Mouse (Mus musculus) megakaryocyte-erythroid progenitor cell, adult 5-6 weeks (primary cell): ENCODE results near the gene Itpkc. TPM values are rescaled to one million over a fixed set of nuclear protein-coding genes. Genes with fewer than 3 reads are reported as not detected.
"Not testable (repeated sequence)": the region's sequence is repeated elsewhere in the genome, so short reads cannot be mapped to it uniquely, and the experiment has no call there.

ENCODE experiments used
- ATAC-seq: replicated peaks from 2 replicates; pipeline ENCODE4 v1.8.0; 2016; ENCODE audit warnings: mild to moderate bottlenecking, inconsistent platforms; ENCODE audit not compliant: severe bottlenecking, poor library complexity, low FRiP score, low TSS enrichment
- total RNA-seq, 2 experiments: library from RNA; stranded (forward) in 1 of 2; stranded (reverse) in 1 of 2; fragments of 200-1000, 215-1000 nt in 1 of 2; fragments of >200 nt in 1 of 2; fragmentation: Nextera tagmentation in 1 of 2; gene quantifications; 2 replicates each; pipeline ENCODE4 v1.2.3; 2014 to 2017

The Itpkc gene
- total RNA-seq (2014; fragmentation: Nextera tagmentation) (2.3 and 5.3 TPM in 2 replicates), total RNA-seq (2017) (3.3 and 5.9 TPM in 2 replicates)

- ATAC-seq = peak; percentile 82
Measured at GRCm38 (mm10) chr7:27228281-27228821, at the start of gene Itpkc. Itpkc (minus strand) TSS chr7:27228661.

GRCm38 (mm10) chr7:27277191-27277590 is 48.7 kb upstream of the Itpkc start:
- no peak for ATAC-seq

DNA sequence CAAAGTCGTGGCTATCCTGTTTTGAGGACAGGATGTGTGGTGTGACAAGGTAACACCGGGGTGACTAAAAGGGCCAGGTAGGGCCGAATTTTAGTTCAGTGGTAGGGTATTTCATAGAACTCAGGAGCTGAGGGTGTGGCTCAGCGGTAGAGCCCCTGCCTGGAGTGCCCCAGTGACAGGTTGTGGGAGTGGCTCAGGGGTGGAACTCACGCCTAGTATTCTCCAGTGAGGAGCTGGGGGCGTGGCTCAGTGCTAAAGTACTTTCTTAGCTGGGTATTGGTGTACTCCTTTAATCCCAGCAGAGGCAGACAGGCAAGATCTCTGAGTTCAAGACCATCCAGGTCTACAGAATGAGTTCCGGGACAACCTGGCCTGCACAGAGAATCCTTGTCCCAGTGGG is 47.6 kb upstream of the Itpkc start:
- peak; percentile 62 for ATAC-seq

DNA sequence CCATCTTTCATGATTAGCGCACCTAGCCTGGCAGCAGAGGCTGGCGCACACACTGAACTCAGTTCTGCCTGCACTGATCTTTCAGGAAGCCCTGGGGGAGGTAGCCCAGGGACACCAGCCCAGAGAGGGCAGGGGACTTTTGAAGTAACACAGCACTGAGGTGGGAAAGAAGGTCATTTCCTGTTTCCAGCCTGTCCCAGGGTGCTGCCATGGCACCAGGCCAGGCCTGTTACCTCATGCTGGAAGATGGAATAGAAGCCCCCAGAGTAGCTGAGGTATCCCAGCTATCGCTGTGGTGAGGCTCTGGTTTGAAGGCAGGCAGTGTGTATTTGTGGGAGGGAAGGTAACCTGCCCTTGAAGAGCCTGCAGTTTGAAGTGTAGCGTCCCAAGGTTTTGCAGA is 46.5 kb upstream of the Itpkc start:
- no peak for ATAC-seq

DNA sequence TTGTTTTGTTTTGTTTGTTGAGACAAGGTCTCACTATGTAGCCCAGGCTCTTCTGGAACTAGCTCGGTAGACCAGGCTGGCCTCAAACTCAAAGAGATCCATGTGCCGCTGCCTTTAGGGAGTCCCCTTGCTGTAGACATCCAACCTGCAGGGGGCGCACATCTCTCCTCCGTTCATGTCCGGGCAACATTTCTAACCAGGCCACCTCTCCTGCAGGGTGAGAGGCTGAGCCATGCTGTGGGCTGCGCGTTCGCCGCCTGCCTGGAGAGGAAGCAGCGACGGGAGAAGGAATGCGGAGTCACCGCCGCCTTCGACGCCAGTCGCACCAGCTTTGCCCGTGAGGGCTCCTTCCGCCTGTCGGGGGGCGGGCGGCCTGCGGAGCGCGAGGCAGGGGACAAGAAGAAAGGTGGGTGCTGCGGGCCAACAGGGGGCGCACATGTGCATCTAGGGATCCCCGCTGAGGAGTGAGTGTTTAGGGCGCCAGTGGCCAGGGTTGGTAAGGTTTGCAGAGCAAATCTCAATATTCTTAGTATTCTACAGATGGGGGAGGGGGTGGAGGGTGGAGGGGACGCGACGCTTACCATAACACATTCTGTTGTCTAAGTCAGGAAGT is 45.4 kb upstream of the Itpkc start:
- ATAC-seq = no peak

- no peak for ATAC-seq
Measured at GRCm38 (mm10) chr7:27271423-27271822, 43.0 kb upstream of the Itpkc start.

DNA sequence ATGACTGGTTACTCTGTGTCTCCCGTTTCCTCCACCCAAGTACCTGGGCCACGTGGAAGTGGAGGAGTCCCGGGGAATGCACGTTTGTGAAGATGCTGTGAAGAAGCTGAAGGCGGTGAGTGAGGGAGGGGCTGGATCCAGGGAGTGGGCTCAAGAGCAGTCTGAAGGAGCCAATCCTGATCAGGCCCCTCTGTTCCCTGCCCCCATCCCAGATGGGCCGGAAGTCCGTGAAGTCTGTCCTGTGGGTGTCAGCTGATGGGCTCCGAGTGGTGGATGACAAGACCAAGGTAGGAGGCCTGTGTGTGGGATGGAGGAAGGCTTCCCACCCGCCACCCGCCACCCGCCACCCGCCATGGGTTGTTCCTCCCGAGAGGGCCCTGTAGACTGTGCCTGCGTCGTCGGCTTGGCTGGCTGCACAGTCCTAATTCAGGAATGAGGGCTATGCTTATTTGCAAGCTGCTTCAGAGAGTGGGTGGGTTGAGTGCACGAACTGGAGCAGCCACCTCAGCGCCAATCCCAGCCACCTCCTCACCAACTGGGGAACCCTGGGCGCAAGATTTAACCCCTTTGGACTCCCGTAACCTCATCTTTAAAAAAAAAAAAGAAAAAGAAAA is 38.2 kb upstream of the Itpkc start:
- no peak for ATAC-seq

DNA sequence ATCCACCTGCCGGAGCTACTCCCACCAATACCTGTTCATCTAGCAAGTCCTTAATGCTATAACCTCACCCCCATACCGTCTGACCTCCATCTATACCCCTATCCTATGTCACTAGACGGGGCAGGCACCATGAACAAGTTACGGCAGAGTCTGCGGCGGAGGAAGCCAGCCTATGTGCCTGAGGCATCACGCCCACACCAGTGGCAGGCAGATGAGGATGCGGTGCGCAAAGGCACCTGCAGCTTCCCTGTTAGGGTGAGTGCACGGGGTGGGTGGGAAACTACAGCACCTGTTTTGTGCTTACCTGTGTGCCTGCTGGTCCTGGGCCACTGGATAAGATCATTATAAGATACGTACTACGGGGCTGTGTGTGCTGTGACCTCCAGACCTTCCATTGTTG is 36.3 kb upstream of the Itpkc start:
- no peak for ATAC-seq

GRCm38 (mm10) chr7:27261888-27262287 is 33.4 kb upstream of the Itpkc start:
- no peak for ATAC-seq

DNA sequence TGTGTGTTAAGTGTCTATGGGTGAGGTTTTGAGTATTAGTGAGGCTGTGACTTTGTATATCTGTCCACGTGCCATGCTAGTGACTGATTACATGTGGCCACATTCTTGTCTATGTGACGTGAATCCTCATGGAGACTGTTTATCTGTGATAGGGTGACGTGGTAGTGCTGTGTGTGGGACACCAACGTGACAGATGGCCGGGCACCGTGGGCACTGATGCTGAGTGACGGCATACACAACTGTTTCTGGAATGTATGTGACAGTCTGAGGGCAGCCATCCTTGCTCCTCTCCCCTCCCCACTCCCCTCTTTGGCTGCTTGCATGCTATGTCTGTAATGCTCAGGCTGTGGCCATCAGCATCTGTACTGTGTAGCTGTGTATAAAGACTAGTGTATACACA is 32.4 kb upstream of the Itpkc start:
- no peak for ATAC-seq

DNA sequence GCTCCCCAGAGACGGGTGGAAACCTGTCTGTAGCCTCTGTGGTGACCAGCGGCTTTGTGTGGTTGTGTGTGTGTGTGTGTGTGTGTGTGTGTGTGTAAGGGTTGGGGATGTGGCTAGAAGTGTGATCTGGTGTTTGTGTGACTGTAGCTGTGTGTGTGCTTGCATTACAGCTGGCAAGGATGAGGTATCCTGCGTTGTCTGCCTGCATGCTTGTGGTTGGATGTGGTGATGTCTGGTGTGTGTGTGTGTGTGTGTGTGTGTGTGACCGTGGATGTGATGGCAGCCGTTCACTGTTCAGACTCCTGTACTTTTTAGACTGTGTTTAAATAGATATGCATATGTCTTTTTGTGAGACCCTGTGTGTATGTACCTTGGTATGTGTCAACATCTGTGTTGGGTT is 31.3 kb upstream of the Itpkc start:
- ATAC-seq = no peak

DNA sequence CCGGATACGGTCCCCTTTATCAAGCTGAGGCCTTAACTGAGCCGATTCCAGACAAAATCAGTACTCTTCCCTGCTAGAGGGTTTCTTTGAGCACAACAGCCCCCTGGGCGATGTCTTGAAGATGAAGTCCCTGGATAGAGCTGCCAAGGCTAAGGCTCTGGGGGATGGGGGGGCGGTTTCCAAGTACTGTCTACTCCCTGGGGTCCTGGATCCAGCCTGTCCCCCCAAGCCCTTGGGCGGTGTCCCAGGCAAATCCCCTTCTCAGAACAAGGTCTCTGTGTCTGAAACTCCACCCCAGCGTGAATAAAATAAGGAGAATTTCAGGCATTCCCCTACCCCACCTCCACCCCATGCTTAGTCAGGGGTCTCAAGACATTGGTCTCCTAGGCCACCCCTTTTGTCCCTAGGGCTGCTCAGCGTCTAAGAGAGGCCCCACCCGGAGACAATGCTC is 30.8 kb upstream of the Itpkc start:
- ATAC-seq = no peak

GRCm38 (mm10) chr7:27258205-27258899 is 29.9 kb upstream of the Itpkc start, which contains the start of gene Numbl:
Numbl (plus strand) TSS chr7:27258433.
- peak; percentile 41 for ATAC-seq

GRCm38 (mm10) chr7:27257852-27258204 is 29.4 kb upstream of the Itpkc start:
- no peak for ATAC-seq

DNA sequence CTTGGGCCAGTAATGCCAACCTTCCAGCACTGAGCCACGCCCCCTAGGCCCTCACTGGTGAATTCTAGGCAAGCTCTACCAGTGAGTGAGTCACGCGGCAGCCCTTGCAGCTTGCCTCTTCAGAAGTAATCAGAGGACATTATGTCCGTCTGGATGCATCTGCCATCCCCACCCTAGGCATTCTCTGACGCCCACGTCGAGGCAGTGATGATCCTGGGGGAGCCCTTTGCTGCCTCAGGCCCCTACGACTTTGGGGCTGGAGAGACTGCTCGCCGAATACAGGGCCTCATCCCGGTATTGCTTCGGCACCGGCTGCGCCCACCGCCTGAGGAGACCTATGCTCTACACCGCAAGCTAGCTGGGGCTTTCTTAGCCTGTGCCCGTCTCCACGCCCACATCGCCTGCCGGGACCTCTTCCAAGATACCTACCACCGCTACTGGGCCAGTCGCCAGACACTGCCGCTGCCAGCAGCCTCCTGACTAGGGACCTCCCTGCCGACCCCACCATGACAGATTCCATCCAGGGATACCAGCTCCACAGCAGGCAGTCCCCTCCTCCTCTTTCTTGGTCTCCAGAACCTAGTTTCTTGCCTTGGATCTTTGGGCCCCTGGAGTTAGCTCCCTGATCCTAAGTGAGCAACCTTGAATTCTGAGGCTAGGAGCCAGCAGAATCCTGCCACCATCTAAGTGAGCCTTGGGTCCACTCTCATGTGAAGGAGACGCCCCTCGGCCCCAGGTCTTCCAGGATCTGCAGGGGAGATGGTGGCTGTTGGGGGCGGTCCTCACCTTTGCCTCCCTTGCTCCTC is 28.8 kb upstream of the Itpkc start:
- peak; percentile 68 for ATAC-seq

- no peak for ATAC-seq
Measured at GRCm38 (mm10) chr7:27255721-27256120, 27.3 kb upstream of the Itpkc start.

GRCm38 (mm10) chr7:27251946-27252345 is 23.5 kb upstream of the Itpkc start:
- 0 out of 2 replicates have a peak, but pooled peaks have one; percentile 23 for ATAC-seq

DNA sequence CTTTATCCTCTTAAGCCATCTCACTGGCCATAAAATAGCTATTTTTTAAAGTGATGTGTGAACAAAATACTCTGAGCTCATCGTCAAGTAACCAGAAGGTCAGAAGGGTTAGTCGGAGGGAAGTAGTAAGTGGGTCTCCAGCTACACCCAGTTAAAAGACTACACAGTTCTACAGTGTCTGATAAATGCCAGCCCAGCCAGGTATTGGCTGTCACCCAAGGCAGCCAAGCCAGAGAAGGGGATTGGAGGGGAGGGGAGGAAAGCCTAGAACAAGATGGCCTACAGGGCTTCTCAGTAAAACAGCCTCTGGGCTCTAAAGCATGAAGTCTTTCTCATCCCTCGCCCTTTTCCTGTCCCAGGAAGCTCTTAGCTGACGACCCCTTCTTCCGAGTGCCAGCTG is 21.5 kb upstream of the Itpkc start:
- ATAC-seq = no peak

- no peak for ATAC-seq
Measured at GRCm38 (mm10) chr7:27249146-27249545, 20.7 kb upstream of the Itpkc start.

GRCm38 (mm10) chr7:27244088-27244487 is 15.6 kb upstream of the Itpkc start:
- not testable (repeated sequence) for ATAC-seq
